Mouse (Mus musculus) right cerebral cortex, postnatal 36 days (tissue): ENCODE data around the gene Car1.
"Not testable (repeated sequence)": the region's sequence is repeated elsewhere in the genome, so short reads cannot be mapped to it uniquely, and the experiment has no call there.

ENCODE experiments used
- DNase-seq, 2 experiments: peaks; one replicate each; pipeline ENCODE4 v3.0.0; 2022; ENCODE audit warnings: low spot score in 2 of 2, mixed read lengths in 1 of 2

Gene Car1

DNA sequence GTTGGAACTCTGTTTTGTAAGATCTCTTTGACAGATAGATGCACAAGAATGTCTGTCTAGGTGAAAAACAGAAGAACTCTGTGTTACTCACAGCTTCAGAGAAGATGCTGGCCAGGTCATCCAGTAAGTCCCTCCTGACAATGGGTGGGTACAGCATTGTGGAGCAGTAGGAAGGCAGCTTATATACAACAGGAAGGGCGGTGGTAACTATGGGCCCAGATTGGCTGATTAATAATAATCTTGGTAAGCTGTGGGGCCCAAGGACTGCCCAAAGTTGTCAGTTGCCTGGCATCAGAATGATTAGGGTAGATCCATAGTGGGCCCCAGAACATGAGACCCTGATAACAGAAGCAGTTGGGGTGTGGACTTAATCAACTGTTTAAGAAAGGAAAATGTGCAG is at the start of gene Car1:
TSS of gene Car1 (minus strand) at position 158 of the 400 bp plus-strand sequence.
- DNase-seq: no peak

DNA sequence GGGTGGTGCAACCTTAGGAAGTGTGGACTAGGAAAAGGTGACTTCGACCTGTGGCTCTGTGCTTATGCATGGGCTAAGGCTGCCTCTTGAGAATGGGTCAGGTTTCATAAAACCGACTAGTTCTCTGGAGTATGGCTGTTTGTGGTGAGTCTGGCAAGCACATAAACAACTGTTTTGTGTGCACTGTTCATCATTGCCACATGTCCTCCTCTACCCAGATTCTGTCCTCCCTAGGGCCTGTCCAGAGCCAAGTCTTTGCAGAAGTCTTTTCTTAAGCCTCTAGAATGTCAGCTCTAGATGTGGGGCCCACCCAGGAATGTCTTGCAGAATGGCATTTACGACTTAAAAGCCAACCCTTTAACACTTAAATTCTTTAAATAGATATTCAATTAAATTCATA is 49.7 kb upstream of the Car1 start:
- DNase-seq: no peak

DNA sequence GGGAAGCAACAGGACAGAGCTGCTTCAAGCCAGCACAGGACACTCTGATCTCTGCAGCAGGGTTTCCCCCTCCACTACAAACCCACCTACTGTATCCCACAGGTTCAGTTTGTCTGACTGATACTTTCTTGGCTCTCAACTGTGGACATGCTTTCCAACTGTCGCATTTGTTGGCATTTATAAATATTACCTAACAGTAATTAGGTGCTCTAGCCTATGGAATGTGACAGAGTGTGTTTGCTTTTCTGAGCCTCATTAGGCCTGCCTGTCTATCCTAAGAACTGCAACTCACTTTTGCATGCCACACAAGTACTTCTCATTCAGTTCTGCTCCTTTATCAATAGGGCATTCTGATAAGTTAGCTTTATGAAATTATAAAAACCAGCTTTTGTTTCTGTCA is 46.3 kb upstream of the Car1 start:
- DNase-seq: no peak

DNA sequence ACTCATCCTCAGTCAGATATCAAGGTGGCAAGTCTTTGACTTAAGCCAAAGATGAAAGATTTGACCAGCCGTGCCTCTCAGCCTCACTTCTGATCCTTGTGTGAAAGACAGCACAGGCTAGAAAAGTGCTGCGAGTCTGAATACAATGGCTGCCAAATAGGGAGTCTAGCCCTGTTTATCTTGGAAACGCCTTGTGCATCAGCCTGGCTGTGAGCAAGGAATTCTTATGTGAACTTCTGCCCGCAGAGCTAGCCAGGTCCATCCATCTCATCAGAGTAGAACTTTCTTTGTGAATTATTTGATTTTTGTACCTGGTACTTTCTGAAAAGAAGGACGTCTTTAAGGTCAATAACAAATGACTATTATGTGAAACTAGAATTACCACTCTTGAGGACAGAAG is 45.8 kb upstream of the Car1 start:
- DNase-seq: no peak

DNA sequence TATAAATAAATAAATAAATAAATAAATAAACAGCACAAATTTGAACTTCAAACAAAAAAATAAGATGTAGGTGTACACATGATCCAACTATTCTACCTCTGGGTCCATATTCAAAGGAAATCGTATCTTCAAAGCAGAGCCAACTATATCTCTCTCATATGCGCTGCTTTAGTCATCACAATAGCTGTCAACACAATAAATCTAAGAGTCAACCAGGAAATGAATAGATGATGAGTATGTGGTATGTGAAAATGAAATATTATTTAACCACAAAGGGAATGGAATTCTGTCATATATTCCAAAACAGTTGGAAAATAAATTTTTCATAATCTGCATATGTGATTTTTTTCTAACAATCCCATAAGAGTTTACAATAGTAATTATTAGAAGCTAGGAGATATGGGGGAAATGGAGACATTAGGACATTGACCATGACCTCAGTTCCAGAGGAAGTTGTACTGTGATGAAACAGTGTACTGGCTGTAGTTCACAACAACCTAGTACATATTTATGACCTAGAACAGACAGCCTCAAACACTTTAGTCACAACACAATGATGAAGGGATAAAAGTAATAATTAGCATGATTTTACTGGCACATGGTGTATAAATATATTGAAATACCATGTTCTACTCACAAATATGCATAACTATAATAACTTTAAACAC is 40.6 kb upstream of the Car1 start:
- DNase-seq: no peak

DNA sequence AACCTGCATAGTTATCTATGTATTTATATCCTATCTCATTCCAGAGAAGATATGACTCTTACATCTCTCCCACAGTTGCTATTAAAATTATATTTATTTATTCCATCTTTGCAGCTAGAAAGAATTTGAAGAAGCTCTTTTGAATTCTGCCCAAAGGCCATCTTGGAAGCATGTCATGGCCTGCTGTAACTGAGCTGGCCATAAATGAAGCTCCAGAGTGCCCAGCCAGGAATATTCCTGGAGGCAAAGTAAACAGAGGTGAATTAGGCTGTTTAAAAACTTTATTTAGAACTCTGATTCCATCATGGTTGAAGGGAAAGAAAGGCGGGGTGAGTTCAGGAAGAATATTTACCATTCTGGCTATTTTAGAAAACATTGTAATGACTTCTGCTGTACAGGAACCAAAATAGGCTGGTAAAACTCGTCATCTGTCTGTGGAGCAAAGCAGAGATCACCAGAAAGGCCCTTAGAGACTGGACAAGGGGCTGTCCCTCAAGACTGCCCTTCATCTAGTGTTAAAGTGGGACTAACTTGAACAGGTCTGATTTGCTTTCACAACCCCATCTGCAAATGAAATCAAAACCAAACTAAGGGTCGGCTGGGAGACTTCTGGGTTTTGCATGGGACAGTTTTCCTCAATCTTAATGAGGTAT is 31.4 kb upstream of the Car1 start:
- no peak for DNase-seq

DNA sequence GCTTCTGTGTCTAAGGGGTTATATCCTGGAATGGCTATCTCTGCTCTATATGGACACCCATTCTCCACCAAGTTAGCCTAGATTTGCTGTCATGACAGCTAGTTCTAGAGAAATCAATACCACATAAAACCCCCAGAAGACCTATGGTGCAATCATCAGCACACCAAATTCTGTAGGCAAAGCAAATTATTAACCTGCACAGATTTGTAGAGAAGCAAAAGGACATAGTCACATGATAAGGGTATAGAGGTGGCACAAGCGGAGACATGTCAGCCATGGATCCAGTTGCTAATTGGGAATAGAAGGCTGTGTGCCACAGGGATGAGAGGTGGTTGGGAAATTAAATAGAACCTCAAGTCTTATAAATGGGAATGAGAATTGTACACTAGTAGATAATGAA is 30.8 kb upstream of the Car1 start:
- no peak for DNase-seq

DNA sequence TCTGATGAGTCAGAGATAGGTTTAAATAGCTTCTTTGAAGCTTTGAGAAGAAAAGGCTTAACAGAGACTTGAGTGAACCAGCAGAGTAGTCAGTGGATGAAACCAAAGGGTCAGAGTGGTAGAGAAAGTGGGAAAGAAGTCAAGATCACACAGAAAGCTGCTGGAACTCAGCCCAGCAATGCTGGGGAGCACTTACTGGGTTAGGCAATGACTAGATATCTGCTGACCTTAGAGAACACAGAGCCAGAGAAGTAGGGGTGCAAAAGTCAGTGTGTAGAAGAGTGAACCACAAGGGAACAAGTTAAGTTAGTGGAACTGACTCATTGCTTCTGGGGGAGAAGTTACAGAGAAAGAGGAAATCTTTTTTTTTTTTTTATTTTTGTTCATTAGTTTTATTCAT is 24.6 kb upstream of the Car1 start:
- DNase-seq: no peak

DNA sequence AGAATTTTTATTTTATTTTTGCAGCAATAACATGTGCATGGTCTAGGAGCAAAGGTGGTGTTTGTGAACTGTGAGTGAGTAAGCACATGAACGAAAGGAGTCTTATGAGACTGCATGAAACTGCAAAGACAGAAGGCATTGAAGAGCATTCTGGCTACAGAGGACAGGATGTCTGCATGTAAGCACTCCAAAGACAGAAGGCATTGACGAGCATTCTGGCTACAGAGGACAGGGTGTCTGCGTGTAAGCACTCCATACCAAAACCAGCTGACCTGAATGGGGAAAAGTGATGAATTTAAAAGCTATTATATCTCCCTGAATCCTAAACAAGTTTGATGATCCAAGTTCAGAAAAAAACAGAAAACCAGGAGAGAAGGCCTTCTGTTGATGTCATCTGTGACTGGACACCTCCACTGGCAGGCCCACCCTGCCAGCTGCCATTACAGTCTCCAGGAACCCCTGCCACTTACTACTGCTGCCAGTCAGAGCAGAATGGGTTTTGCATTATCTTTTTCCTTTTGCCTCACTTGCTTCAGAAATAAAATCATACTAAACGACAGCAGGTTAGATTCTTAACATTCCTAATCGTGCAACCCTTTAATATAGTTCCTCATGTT is 23.2 kb upstream of the Car1 start:
- DNase-seq: no peak

DNA sequence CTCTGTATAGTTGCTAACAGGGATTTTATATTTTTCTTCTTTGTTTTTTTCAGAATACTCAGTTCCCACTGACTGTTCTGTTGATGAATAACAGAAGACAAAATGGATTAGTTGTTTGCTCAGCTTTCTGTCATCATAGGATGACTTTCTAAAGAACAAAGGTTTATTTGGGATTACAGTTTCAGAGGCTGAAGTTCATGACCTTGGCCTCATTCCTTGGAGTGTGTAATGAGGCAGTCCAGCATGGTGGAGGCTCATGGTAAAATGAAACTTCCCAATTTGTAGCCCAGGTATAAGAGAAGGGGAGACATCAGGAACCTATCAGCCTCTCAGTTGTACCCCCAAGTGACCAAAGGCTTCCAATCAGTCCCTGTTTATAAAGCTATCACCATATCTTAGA is 20.7 kb upstream of the Car1 start:
- DNase-seq: no peak

DNA sequence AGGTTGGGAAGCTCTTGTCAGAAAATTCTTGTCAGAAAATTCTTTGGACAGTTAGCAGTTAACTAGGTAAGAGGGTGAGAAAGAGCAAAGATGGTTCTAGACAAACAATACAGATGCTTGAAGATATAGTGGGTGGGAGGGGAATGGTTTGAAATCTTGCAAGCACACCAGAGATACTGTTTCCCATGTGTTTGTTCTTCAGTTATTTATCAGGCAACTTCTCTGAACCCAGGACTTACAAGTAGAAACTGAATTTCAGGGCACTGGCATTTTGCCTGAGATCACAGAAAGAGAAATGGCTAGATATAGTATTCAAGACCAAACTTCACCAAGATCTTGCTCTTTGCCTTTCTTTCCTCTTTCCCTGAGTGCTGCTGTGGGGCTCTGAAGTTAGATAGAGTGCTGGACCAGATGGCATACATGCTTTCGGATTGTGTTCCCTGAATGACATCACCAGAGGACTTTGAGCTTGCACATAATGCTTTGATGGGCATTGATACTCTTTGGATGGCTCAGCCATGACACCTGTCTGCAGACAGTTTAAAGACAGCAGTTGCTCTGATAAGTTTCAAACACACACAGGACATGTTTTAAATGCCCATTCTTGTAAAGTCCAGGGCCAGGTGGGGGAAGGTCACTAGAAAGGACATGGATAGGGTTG is 11.8 kb upstream of the Car1 start:
- no peak for DNase-seq

DNA sequence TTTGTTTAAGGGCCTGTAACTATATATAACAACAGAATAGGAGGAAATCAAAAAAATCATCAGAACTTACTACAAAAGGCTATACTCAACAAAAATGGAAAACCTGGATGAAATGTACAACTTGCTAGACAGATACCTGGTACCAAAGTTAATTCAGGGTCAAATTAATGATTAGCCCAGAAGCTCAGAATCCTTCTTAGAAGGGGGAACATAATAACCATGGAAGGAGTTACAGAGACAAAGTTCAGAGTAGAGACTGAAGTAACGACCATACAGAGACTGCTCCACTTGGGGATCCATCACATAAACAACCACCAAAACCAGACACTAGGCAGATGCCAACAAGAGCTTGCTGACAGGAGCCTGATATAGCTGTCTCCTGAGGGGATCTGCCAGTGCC is 7.2 kb upstream of the Car1 start:
- not testable (repeated sequence) for DNase-seq

DNA sequence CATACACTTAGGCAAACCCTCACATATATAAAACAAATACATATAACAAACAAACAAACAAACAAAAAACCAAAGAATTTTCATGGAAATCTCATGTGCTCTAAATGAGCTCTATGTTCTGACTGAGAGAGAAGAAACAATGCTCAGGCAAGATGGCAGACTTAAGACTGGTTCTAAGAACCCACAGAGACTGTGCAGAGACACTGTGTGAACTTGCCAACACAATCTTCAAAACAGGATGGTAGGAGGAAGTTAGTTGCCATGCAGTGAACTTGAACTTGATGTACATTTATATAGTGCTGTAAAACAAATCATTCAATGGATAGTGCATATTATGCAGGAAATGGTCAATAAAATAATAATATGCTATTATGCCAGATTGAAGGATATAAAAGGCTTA is 1.5 kb downstream of the Car1 start:
- DNase-seq: no peak

DNA sequence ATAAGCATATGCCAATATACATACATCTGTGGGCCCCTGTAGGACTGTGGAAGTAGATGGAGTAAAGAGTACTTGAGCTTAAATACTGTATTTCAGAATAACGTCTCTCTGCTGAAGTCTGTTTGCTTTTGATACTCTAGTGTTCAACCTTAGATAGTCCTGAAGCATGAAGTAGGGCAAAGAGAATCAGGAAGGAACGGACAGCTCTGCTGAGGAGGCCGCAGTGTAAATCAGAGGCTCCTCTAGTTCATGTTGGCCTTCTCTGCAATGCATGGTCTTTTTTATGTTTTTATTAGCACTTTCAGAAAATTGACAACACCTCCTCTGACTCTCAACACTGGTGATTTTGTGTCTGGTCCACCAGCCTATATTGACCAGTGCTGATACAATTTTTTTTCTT is 2.2 kb downstream of the Car1 start:
- no peak for DNase-seq

DNA sequence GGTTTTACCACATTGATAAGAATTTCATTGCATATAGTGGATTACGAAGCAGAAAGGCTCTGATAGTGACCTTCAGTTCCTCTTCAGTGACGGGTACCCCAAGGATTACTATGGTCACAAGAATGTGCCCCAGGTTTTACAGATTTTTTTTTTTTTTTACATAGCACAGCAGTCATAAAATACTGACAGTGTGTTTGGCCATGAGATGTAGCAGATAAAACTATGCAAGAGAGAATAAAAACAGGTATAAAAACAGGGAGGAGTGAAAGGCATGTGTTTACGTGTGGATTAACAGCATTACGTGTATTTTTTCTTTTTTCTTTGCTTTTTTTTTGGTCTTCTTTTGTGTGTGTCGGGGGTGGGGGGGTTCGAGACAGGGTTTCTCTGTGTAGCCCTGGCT is 3.3 kb downstream of the Car1 start:
- DNase-seq: no peak

DNA sequence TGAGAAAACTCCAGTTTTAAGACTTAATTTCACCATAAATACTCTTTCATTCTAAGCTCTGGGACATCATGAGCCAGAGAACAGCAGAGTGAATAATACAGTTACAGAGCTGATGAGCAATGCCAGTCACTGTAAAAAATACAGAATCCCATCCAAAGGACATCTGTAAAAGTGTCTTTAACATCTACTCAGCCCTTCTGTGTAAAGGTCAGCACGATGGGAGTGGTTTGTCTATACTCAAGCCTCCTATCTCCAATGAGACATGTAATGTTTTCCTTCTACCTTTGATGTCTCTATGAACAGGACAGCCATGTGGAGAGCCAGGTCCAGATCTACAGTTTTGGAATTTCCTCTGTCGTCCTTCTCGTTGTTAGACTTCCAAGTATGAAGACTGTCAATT is 11.1 kb downstream of the Car1 start:
- no peak for DNase-seq

DNA sequence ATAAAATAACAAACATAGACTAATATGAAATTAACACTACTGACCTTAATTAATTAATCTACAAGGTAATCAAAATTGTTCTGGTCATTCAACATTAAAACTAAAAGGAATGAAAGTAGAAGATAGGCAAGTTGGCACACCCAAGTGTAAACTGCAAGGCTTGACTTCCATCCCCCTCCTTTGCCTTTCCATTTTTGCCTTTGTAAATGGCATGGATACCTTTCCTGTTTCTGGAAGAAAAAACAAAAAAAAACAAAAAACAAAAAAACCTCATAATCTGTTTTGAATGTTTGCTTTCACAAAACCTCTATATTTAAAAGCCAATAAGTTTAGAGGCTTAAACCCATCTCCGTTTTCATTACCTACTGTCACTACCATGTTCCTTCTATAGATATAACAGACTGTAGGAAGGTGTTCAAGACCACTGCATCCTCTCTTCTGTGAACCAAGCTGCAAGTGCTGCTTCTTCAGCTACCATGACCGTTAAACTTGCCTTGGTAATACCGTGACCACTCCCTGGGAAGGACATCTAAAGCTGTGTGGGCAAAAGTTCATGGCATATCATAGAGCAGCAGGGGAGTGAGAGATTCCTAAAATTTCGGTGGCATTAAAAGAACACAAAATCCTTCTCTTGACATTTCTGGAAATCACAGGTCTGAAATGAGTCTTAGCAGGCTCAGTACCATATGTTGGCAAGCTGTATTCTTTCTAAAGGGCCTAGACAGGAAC is 12.7 kb downstream of the Car1 start:
- no peak for DNase-seq

DNA sequence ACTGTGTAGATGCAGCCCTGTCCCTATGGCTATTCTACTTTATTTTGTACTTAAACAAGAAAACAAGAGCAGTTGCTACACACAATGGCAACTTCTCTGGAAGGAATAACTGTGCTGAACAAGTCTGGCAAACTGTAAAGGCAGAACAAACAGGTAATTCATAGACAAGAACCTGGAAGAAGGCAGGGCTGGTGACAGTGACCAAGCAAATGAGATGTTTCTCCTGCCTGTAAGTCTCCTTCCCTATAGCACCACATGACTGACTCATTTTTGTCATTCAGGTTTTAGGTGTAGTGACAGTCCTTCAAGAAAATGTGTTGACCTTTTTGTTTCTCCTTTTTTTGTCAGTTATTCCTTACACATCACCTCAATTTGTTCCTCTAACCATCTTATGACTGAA is 16.1 kb downstream of the Car1 start:
- DNase-seq: no peak

DNA sequence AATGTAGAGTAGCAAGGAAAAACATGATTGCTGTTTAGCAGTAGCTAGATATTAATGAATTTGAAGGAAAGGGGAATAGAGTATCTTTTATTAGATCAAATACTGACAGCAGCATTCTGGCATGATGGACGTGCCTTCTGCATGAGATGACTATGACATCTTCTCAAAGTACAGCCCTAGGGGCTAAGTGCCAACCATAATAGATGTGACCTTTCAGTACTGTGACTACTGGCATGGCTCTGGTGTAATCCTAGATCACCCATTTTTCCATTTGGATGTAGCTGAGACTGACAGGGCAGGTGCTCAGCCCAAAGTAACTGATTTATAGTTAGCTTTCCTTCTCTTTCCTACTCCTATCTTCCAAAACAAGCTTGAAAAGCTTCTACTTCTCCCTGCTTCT is 20.6 kb downstream of the Car1 start:
- DNase-seq: no peak

DNA sequence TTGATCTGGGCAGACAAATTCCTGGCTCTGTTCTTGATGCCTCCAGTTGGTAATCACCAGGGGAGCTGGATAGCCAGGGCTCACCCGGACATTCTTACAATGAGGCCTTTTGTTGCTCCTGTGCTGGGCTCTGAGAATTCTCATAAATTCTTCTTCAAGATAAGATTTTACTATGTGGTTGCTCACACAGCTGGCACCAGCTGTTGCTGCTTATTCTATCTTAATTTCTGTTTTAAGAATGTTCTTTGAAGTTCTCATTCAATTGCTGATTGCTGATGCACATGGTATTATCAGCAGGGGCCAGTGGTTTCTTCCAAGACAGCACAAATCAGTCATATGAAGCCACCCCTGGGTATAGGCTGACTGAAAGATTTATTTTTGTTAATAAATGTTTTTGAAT is 21.0 kb downstream of the Car1 start:
- DNase-seq: no peak

DNA sequence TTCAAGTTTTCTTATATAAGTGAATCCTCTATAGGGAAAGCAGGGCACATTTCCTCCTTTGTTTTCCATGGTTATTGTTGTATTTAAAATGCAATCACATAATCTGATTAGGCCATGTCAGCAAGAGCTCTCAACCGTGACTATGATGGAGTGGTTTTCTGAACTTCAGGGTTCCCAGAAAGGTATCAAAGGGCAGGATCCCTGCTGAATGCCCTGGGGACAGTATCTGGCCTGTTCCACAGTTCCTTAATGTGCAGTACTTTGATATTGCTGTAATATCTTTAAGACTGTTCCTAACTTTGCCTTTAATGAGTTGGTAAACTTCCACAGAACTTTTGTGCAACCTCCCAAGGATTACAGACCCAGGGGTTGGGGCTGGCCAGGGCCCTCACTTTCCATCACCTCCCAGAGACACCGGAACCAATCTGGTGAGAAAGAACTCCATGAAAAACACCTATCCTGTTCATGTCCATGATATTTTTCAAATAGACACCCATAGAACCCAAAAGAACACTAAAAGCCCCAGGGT is 21.6 kb downstream of the Car1 start:
- DNase-seq: no peak

DNA sequence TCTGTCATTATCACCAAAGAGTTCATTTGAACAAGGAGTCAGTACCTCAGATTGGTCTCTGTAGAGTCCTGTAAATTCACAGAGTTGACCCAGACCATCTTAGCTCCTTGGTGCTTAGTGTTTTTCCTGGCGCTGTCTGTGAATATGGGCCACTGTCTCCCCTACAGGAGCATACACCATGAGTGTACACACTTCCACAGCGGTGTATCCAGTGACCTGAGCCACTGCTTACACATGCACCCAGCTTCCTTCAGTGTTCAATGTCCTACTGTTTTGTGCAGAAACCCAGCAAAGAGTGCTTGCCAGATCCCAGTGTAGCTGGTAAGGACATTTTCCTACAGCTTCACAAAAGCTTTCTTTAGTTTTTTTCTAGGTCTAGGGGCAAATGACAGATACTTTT is 22.8 kb downstream of the Car1 start:
- DNase-seq: no peak
